Mouse (Mus musculus) heart, embryonic 14.5 days (tissue): ENCODE measurements around the gene Man1b1. TPM values are rescaled to one million over a fixed set of nuclear protein-coding genes. Genes with fewer than 3 reads are reported as not detected.

Experiments
- ATAC-seq: fragments of 200-750 bp; cut with Nextera tagmentation; 2 replicates; pipeline ENCODE4 v1.8.0; 2017; ENCODE audit warnings: low read depth, moderate TSS enrichment; ENCODE audit not compliant: insufficient number of reproducible peaks, insufficient read depth, low FRiP score
- H3K27ac ChIP-seq, 2 experiments: fragments of 200-500 bp in 1 of 2; fragments of 300-500 bp in 1 of 2; sonication (generic) in 1 of 2; replicated peaks in 1 of 2; 2 replicates each; pipeline ENCODE4 v1.5.1; 2012 to 2014; ENCODE audit warnings: low read depth in 2 of 2, low read length in 2 of 2, control low read depth in 1 of 2, mild to moderate bottlenecking in 1 of 2, mixed read lengths in 1 of 2; ENCODE audit not compliant: control insufficient read depth in 1 of 2, insufficient read depth in 1 of 2
- H3K27me3 ChIP-seq: fragments of 300-500 bp; sonication (generic); 2 replicates; pipeline ENCODE4 v1.6.1; 2014; ENCODE audit warnings: mild to moderate bottlenecking, low read length, control low read depth; ENCODE audit not compliant: control insufficient read depth, insufficient read depth
- H3K36me3 ChIP-seq: fragments of 300-500 bp; sonication (generic); 2 replicates; pipeline ENCODE4 v1.6.1; 2014; ENCODE audit warnings: mild to moderate bottlenecking, control low read depth, low read length, mixed read lengths; ENCODE audit not compliant: control insufficient read depth, insufficient read depth
- H3K4me1 ChIP-seq, 2 experiments: fragments of 200-500 bp in 1 of 2; fragments of 300-500 bp in 1 of 2; sonication (generic) in 1 of 2; 2 replicates each; pipeline ENCODE4 v1.6.1; 2012 to 2014; ENCODE audit warnings: low read length in 2 of 2, control low read depth in 1 of 2, mixed read lengths in 1 of 2; ENCODE audit not compliant: control insufficient read depth in 2 of 2, insufficient read depth in 2 of 2
- H3K4me2 ChIP-seq: fragments of 300-500 bp; sonication (generic); 2 replicates; pipeline ENCODE4 v1.6.1; 2014; ENCODE audit warnings: mild to moderate bottlenecking, low read length
- H3K4me3 ChIP-seq, 2 experiments: fragments of 200-500 bp in 1 of 2; fragments of 300-500 bp in 1 of 2; sonication (generic) in 1 of 2; 2 replicates each; pipeline ENCODE4 v1.5.1; 2012 to 2014; ENCODE audit warnings: low read length in 2 of 2, mild to moderate bottlenecking in 2 of 2, control low read depth in 1 of 2, low read depth in 1 of 2, moderate library complexity in 1 of 2; ENCODE audit not compliant: control insufficient read depth in 1 of 2, insufficient read depth in 1 of 2
- H3K9ac ChIP-seq: fragments of 300-500 bp; sonication (generic); 2 replicates; pipeline ENCODE4 v1.6.1; 2014; ENCODE audit warnings: mild to moderate bottlenecking, low read length
- H3K9me3 ChIP-seq: fragments of 300-500 bp; sonication (generic); 2 replicates; pipeline ENCODE4 v1.6.1; 2016; ENCODE audit warnings: low read length, control low read depth; ENCODE audit not compliant: control insufficient read depth
- WGBS: fragments of 180-500 bp; shearing (Covaris S2); extraction: QIAGEN DNeasy Blood & Tissue Kit; methylation state at CpG from one replicate; pipeline ENCODE4 v1.1.7; 2014; 5-methylcytosine and 5-hydroxymethylcytosine counted together
- polyA plus RNA-seq: library from polyadenylated mRNA; unstranded; fragments of >200 nt; fragmentation: Nextera tagmentation; extraction: Ambion mirVana; gene quantifications from 2 replicates; pipeline ENCODE4 v1.2.1, GENCODE M21; 2014

Gene Man1b1
- polyA plus RNA-seq, 1 experiment from 2014 or later, result 48.1 TPM

DNA sequence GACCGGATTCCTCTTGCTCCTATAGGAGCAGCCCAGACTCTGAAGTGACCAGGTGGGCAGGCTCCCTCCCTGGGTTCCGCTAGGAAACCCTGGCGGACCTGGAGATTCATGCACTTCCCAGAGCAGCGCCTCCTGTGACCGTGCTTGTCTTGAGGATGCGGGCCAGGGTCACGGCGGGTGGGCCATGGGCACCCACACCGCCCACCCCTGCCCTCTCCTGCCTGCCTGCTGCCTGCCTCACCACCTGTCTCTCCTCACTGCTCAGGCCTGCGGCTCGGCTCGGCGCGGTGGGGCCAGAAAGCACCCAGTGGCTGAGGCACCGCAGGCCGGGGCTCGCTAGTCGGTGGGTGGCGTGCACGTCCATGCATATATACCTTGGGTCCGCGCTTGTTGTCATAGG is 21.2 kb upstream of the Man1b1 start:
- 1% methylated on average over 21 of the region's 22 CpGs for WGBS
- Histone ChIP-seq H3K4me3 (no peak overlapping the region), H3K4me2 (no peak overlapping the region), H3K9ac (no peak overlapping the region), H3K27ac (no peak overlapping the region), H3K4me1 (no peaks in the 10 kb centered on the region), H3K36me3 (no peaks in the 10 kb centered on the region), H3K27me3 (peaks cover 80% of the 10 kb centered on the region), H3K9me3 (no peaks in the 10 kb centered on the region)
- no peak for ATAC-seq

DNA sequence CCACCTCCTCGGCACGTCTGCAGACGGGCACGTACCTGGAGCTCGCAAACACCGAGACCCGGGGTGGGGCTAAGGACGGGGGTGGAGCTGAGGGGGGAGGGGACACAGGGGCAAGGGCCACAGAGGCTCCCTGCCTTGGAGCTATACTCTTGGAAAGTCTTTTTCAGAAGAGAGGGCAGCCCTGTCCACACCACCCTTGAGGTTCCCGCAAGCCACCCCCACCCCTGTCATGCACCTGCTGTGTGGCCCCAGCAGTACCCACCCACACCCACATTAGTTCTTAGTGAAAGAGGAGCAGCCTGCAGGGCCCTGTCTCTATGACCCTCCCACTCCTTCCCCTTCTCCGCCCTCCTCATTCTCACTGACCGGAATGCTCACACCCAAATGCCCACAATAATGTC is 20.6 kb upstream of the Man1b1 start:
- Histone ChIP-seq H3K4me1 (no peaks in the 10 kb centered on the region), H3K9ac (no peak overlapping the region), H3K27ac (no peak overlapping the region), H3K4me3 (no peak overlapping the region), H3K9me3 (no peaks in the 10 kb centered on the region), H3K27me3 (peaks cover 80% of the 10 kb centered on the region), H3K36me3 (no peaks in the 10 kb centered on the region), H3K4me2 (no peak overlapping the region)
- 6% methylated on average over 11 of the region's 11 CpGs for WGBS
- ATAC-seq, result no peak

DNA sequence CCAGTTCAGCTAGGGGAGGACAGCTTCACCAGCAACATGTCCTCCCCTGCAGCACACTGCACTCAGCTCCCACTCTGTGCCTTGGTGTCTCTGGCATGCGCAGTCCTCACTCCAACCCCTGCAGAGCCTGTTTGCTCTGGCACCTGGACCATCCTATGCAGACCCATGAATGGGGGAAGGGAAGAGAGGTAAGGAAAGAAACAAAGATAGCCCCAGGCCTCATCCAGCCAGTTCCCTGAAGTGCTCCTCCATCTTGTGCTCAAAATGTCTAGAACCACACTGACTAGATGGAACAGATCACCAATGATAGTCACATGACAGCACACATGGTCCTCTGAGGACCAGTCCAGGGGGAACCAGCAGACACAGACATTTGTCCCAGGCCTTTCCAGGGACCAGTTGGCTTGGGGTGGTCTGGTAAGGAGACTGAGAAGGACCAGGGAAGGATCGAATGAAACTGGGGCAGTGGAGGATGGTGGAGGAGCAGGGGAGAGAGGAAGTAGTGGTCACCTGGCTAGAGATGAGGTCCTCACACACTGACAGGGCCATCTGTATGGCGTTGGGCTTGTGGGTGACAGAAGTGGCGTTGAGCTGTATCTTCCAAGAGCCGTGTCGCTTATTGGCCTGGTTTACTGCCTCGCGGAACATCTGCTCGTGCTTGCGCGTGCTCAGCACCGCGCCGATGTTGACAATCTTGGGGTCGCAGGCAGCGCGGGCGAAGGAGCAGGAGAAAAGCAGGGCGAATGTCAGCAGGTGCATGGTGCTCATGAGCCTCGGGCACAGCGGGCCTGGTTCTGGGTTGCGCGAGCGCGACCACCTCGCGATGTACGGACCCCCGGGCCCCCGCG is 13.8 kb upstream of the Man1b1 start:
- Histone ChIP-seq H3K27me3 (peaks cover 58% of the 10 kb centered on the region), H3K4me2 (peak overlapping the region; percentile 62), H3K9me3 (no peaks in the 10 kb centered on the region), H3K36me3 (no peaks in the 10 kb centered on the region), H3K27ac (no peak overlapping the region), H3K9ac (no peak overlapping the region), H3K4me3 (peak overlapping the region; percentile 23 to 29; a peak in 3 of 4 replicates), H3K4me1 (peaks cover 5 to 6% of the 10 kb centered on the region in 2 experiments; a peak in 3 of 4 replicates)
- WGBS, result 7% methylated on average over 31 of the region's 31 CpGs
- no peak for ATAC-seq

DNA sequence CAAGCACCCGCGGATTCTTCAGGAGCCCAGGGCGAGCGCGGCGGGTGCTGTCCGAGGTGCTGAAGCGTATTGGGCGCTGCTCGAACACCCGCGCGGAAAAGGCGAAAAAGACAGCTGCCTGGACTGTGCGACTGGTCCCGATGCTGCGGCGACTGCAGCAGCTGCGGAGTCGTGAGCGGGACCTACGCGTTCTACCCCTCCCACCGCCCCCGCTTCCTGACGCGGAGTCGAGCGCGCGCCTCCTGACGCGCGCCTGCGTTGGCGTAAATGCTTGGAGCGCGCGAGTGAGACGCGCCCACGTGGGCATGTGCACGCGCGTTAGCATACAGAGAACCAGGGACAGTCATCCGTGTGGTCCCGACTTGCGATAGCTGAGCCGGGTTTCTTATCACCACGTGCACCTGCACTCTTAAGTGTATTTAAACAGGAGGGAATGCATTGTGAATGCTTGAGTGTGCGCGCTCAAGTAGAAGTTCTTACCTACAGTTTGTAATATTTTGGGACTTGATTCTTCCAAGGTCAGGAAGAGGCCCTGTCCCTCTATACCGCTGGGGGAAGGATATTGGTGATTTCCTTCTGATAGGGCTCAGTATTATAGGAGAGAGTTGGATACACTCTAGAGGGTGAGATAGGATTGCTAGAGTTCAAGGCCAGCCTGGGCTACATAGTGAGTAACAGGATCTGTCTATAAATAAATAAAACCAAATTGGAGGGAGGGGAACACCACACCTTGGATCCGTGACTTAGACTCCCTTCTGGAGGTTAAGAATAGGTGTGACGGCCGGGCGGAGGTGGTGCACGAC is 13.0 kb upstream of the Man1b1 start, which contains the start of gene Grin1:
Gene Grin1, minus strand, starts transcription at position 217 of the 803 bp plus-strand sequence.
- H3K9me3 ChIP-seq, result no peaks in the 10 kb centered on the region
- H3K36me3 ChIP-seq, result no peaks in the 10 kb centered on the region
- no peak for ATAC-seq
- no peak within 1 kb of the TSS for H3K27ac ChIP-seq
- peak within 1 kb of the TSS; percentile 23 to 29; a peak in 3 of 4 replicates for H3K4me3 ChIP-seq
- WGBS, result 9% methylated on average over 58 of the region's 58 CpGs
- H3K4me1 ChIP-seq, result peaks cover 5 to 6% of the 10 kb centered on the region in 2 experiments; a peak in 3 of 4 replicates
- peak within 1 kb of the TSS; percentile 62 for H3K4me2 ChIP-seq
- H3K9ac ChIP-seq, result no peak within 1 kb of the TSS
- peaks cover 51% of the 10 kb centered on the region for H3K27me3 ChIP-seq

DNA sequence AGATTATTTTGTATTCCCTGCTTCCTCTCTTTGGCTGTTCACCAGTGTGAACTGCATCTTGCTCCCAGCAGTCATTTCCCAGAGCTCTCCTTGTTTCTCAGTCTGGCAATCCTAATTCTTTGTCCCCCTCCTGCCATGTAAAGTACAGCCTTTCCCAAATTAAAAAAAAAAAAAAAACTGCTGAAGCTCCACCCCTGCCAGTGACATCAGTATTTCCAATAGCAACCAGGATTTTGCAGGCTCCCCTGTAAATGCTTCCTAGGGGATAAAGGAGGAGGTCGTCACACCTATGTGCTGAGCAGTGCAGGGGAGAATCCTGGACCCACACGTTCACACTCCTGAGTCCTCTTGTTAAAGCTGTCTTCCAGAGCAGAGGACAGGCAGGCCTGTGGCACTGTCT is 12.1 kb upstream of the Man1b1 start:
- peaks cover 5 to 6% of the 10 kb centered on the region in 2 experiments; a peak in 3 of 4 replicates for H3K4me1 ChIP-seq
- no peak overlapping the region for H3K4me3 ChIP-seq
- no peak overlapping the region for H3K9ac ChIP-seq
- 28% methylated on average over 2 of the region's 2 CpGs for WGBS
- H3K27me3 ChIP-seq, result peaks cover 51% of the 10 kb centered on the region
- H3K9me3 ChIP-seq, result no peaks in the 10 kb centered on the region
- no peak overlapping the region for H3K27ac ChIP-seq
- no peaks in the 10 kb centered on the region for H3K36me3 ChIP-seq
- ATAC-seq, result no peak
- no peak overlapping the region for H3K4me2 ChIP-seq

DNA sequence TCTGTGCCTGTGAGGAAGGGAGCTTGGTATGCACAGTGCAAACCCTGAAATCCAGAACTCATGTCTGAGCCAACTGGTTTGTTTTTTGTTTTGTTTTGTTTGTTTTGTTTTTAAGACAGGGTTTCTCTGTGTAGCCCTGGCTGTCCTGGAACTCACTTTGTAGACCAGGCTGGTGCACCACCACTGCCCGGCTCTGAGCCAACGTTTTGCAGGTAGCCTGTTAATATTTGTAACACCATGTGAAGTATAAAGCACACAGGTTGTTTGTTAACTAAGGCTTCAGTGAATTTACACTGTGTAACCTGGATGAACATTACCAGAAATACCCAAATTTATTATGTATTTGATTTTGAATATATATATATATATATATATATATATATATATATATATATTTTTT is 6.1 kb upstream of the Man1b1 start:
- 0 out of 2 replicates have a peak, but pooled peaks cover 1% of the 10 kb centered on the region for H3K27me3 ChIP-seq
- peaks cover 0 to under 1% of the 10 kb centered on the region in 2 experiments; a peak in 1 of 4 replicates for H3K4me1 ChIP-seq
- H3K9me3 ChIP-seq, result no peaks in the 10 kb centered on the region
- no peak overlapping the region for H3K9ac ChIP-seq
- H3K4me3 ChIP-seq, result no peak overlapping the region
- 64% methylated on average over 2 of the region's 2 CpGs for WGBS
- H3K27ac ChIP-seq, result no peak overlapping the region
- no peak overlapping the region for H3K4me2 ChIP-seq
- no peak for ATAC-seq
- no peaks in the 10 kb centered on the region for H3K36me3 ChIP-seq

- 0 out of 2 replicates have a peak, but pooled peaks cover under 1% of the 10 kb centered on the region for H3K36me3 ChIP-seq
- no peak overlapping the region for H3K9ac ChIP-seq
- WGBS, result 34% methylated on average over 7 of the region's 7 CpGs
- no peak overlapping the region for H3K27ac ChIP-seq
- no peaks in the 10 kb centered on the region for H3K27me3 ChIP-seq
- no peak overlapping the region for H3K4me3 ChIP-seq
- H3K4me2 ChIP-seq, result no peak overlapping the region
- H3K9me3 ChIP-seq, result no peaks in the 10 kb centered on the region
- H3K4me1 ChIP-seq, result peaks cover 2 to 12% of the 10 kb centered on the region in 2 experiments; a peak in 3 of 4 replicates
- no peak for ATAC-seq
Measured at GRCm38 (mm10) chr2:25328440-25328839, 3.7 kb upstream of the Man1b1 start.
